Mouse (Mus musculus): ENCODE data around the gene Dlgap1. TPM values are rescaled to one million over a fixed set of nuclear protein-coding genes. Genes with fewer than 3 reads are reported as not detected.
"Not testable (repeated sequence)": the region's sequence is repeated elsewhere in the genome, so short reads cannot be mapped to it uniquely, and the experiment has no call there.

Dlgap1 gene
- polyA plus RNA-seq, 1 experiment from 2014 or later = 2.9 TPM

DNA sequence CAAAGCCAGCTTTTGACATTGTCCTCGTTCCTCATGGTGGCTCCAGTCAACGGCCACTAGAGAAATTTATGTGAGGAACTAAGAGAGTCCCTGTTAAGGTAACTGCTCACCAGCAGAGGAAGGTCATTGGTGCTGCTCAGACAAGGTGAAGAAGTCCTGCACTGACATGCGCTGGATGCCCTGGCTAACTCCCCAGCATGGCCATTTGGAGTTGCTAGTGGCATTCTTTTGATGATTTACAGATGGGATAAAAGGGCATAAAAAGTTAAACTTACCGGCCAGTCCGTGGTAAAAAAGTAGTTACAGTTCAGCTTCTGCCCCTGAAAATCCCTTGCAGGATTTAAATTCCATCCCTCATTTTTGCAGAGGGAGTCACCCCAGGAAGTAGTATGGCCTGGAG lies 841.9 kb downstream of the Dlgap1 start:
- no peak for ATAC-seq (replicated peaks; ENCODE audit: low FRiP score, low TSS enrichment, low read depth)
- Histone ChIP-seq H3K27ac (ENCODE audit: low read depth) (no peak overlapping the region), H3K4me1 (replicated peaks; ENCODE audit: control insufficient read depth, insufficient read depth, low read length) (no peaks in the 10 kb centered on the region), H3K9ac (ENCODE audit: low read length) (no peak overlapping the region), H3K36me3 (ENCODE audit: control insufficient read depth, insufficient read depth, low read length) (no peaks in the 10 kb centered on the region), H3K4me2 (ENCODE audit: low read length) (no peak overlapping the region), H3K27me3 (replicated peaks; ENCODE audit: control insufficient read depth, insufficient read depth, low read length) (no peaks in the 10 kb centered on the region), H3K9me3 (ENCODE audit: control insufficient read depth, low read length) (no peaks in the 10 kb centered on the region), H3K4me3 (ENCODE audit: low read depth, low read length) (no peak overlapping the region)
- WGBS = 70% methylated on average over 5 of the region's 5 CpGs
- DNase-seq (ENCODE audit: low spot score) = no peak

DNA sequence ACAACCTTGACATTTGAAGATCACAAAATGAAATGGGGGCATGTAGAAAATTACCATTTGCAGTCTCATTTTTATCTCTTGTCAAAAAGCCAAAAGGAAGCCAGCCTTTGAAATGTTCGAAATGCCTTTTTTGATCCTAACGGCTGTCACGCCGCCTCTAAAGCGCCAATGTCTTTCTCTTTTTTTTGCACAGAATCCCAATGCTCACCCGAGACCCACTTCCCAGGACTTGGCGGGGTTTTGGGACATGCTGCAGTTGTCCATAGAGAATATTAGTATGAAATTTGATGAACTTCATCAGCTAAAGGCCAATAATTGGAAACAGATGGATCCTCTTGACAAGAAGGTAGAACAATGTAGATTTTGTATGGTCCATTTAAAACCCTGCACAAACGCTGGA lies 846.1 kb downstream of the Dlgap1 start:
- H3K4me1 ChIP-seq (replicated peaks; ENCODE audit: control insufficient read depth, insufficient read depth, low read length) = no peaks in the 10 kb centered on the region; the same call in 1 of the 2 replicates
- WGBS = 77% methylated on average over 8 of the region's 8 CpGs
- H3K4me3 ChIP-seq (ENCODE audit: low read depth, low read length) = no peak overlapping the region
- ATAC-seq (replicated peaks; ENCODE audit: low FRiP score, low TSS enrichment, low read depth) = no peak
- H3K9ac ChIP-seq (ENCODE audit: low read length) = no peak overlapping the region
- H3K27me3 ChIP-seq (replicated peaks; ENCODE audit: control insufficient read depth, insufficient read depth, low read length) = peaks cover 23% of the 10 kb centered on the region
- no peak overlapping the region for H3K27ac ChIP-seq (ENCODE audit: low read depth)
- no peak overlapping the region for H3K4me2 ChIP-seq (ENCODE audit: low read length)
- H3K9me3 ChIP-seq (ENCODE audit: control insufficient read depth, low read length) = no peaks in the 10 kb centered on the region
- no peaks in the 10 kb centered on the region for H3K36me3 ChIP-seq (ENCODE audit: control insufficient read depth, insufficient read depth, low read length)
- DNase-seq (ENCODE audit: low spot score) = peak; percentile 24

DNA sequence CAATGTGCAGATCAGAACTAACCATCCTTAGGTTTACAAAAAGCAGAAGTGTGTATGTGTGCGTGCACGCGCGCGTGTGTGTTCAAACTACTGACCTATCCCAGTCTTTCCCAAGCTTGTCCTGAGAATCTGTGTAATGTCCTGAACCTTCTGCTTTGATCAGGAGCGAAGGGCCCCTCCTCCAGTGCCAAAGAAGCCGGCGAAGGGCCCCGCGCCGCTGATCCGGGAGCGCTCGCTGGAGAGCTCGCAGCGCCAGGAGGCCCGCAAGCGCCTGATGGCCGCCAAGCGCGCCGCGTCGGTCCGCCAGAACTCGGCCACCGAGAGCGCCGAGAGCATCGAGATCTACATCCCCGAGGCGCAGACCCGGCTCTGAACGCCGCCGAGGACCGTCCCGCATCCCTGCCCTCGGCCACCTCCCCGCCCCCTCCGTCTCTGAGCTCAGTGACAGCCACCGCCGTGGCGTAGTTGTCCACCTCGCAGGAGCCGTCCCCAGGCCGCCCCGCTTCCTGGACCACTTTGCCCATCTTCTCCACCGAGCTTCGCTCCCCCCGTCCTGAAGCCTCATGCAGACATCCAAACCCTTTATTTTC lies 849.1 kb downstream of the Dlgap1 start:
- peak; percentile 74; the same call in 1 of the 2 replicates for ATAC-seq (replicated peaks; ENCODE audit: low FRiP score, low TSS enrichment, low read depth)
- peak overlapping the region; percentile 47 for H3K9ac ChIP-seq (ENCODE audit: low read length)
- H3K4me3 ChIP-seq (ENCODE audit: low read depth, low read length) = peak overlapping the region; percentile 51
- peak; percentile 75 for DNase-seq (ENCODE audit: low spot score)
- H3K36me3 ChIP-seq (ENCODE audit: control insufficient read depth, insufficient read depth, low read length) = no peaks in the 10 kb centered on the region
- no peak overlapping the region for H3K27ac ChIP-seq (ENCODE audit: low read depth)
- peaks cover 23% of the 10 kb centered on the region for H3K27me3 ChIP-seq (replicated peaks; ENCODE audit: control insufficient read depth, insufficient read depth, low read length)
- H3K4me2 ChIP-seq (ENCODE audit: low read length) = peak overlapping the region; percentile 92
- H3K4me1 ChIP-seq (replicated peaks; ENCODE audit: control insufficient read depth, insufficient read depth, low read length) = no peaks in the 10 kb centered on the region; the same call in 1 of the 2 replicates
- 3% methylated on average over 51 of the region's 51 CpGs for WGBS
- no peaks in the 10 kb centered on the region for H3K9me3 ChIP-seq (ENCODE audit: control insufficient read depth, low read length)

GRCm38 (mm10) chr17:70823083-70823482 lies 854.2 kb downstream of the Dlgap1 start:
- H3K4me1 ChIP-seq (replicated peaks; ENCODE audit: control insufficient read depth, insufficient read depth, low read length) = no peaks in the 10 kb centered on the region
- DNase-seq (ENCODE audit: low spot score) = no peak
- no peak overlapping the region for H3K4me3 ChIP-seq (ENCODE audit: low read depth, low read length)

DNA sequence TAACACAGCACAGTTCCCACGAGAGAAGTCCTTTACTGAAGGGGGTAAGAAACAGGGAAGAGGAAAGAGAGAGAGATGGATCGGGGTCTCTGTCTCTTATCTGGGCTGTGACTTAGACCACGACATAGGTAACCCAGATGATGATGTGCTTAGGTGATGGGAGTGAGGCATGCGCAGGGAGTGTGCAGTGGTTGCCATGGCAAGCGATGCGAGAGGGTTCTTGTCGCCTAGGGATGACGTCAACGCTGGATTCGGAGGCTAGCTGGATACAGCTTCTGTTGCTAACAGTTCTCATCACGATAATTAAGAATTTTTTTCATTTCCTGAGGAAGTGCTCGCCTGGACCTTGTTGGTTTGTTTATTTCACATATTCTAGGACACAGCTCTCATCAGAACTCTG lies 857.4 kb downstream of the Dlgap1 start:
- no peak overlapping the region for H3K9ac ChIP-seq (ENCODE audit: low read length)
- WGBS = 82% methylated on average over 12 of the region's 12 CpGs
- H3K4me2 ChIP-seq (ENCODE audit: low read length) = no peak overlapping the region
- H3K4me3 ChIP-seq (ENCODE audit: low read depth, low read length) = no peak overlapping the region
- ATAC-seq (replicated peaks; ENCODE audit: low FRiP score, low TSS enrichment, low read depth) (no peak), DNase-seq (ENCODE audit: low spot score) (no peak)
- H3K36me3 ChIP-seq (ENCODE audit: control insufficient read depth, insufficient read depth, low read length) = no peaks in the 10 kb centered on the region
- H3K27me3 ChIP-seq (replicated peaks; ENCODE audit: control insufficient read depth, insufficient read depth, low read length) = no peaks in the 10 kb centered on the region
- H3K4me1 ChIP-seq (replicated peaks; ENCODE audit: control insufficient read depth, insufficient read depth, low read length) = no peaks in the 10 kb centered on the region
- no peak overlapping the region for H3K27ac ChIP-seq (ENCODE audit: low read depth)
- no peaks in the 10 kb centered on the region for H3K9me3 ChIP-seq (ENCODE audit: control insufficient read depth, low read length)

More at GRCm38 (mm10) chr17:70823083-70823482, 854.2 kb downstream of the Dlgap1 start:
- Histone ChIP-seq H3K36me3 (ENCODE audit: control insufficient read depth, insufficient read depth, low read length) (no peaks in the 10 kb centered on the region), H3K9ac (ENCODE audit: low read length) (no peak overlapping the region), H3K4me2 (ENCODE audit: low read length) (peak overlapping the region; percentile 20), H3K27ac (ENCODE audit: low read depth) (no peak overlapping the region), H3K27me3 (replicated peaks; ENCODE audit: control insufficient read depth, insufficient read depth, low read length) (peaks cover 13% of the 10 kb centered on the region), H3K9me3 (ENCODE audit: control insufficient read depth, low read length) (no peaks in the 10 kb centered on the region)
- 65% methylated on average over 8 of the region's 8 CpGs for WGBS
- no peak for ATAC-seq (replicated peaks; ENCODE audit: low FRiP score, low TSS enrichment, low read depth)

GRCm38 (mm10) chr17:70827463-70828179 lies 858.7 kb downstream of the Dlgap1 start:
- H3K27me3 ChIP-seq (replicated peaks; ENCODE audit: control insufficient read depth, insufficient read depth, low read length); H3K4me3 ChIP-seq (ENCODE audit: low read depth, low read length); H3K9me3 ChIP-seq (ENCODE audit: control insufficient read depth, low read length); DNase-seq (ENCODE audit: low spot score); H3K9ac ChIP-seq (ENCODE audit: low read length); ATAC-seq (replicated peaks; ENCODE audit: low FRiP score, low TSS enrichment, low read depth); H3K36me3 ChIP-seq (ENCODE audit: control insufficient read depth, insufficient read depth, low read length); H3K4me2 ChIP-seq (ENCODE audit: low read length); H3K27ac ChIP-seq (ENCODE audit: low read depth); H3K4me1 ChIP-seq (replicated peaks; ENCODE audit: control insufficient read depth, insufficient read depth, low read length): not testable (repeated sequence)
- WGBS = 70% methylated on average over 10 of the region's 11 CpGs

DNA sequence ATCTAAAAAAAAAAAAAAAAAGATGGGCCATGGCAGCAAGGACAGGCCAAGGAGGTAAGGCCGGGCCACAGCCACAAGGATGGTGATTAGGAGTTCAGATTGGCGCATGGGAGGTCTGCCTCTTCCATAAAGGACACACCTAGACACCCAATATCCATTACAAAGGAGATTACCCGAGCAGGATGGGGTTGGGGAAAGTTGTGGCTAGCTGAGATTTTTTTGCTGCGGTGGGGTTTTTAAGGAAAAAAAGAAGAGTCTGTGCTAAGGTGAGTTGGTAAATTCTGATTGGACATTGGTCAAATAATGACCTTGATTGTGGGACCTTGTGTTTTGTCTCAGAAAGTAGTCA lies 859.3 kb downstream of the Dlgap1 start:
- DNase-seq (ENCODE audit: low spot score) (no peak), ATAC-seq (replicated peaks; ENCODE audit: low FRiP score, low TSS enrichment, low read depth) (no peak)
- Histone ChIP-seq H3K4me1 (replicated peaks; ENCODE audit: control insufficient read depth, insufficient read depth, low read length) (no peaks in the 10 kb centered on the region), H3K4me3 (ENCODE audit: low read depth, low read length) (no peak overlapping the region), H3K4me2 (ENCODE audit: low read length) (no peak overlapping the region), H3K9ac (ENCODE audit: low read length) (no peak overlapping the region), H3K9me3 (ENCODE audit: control insufficient read depth, low read length) (no peaks in the 10 kb centered on the region), H3K27ac (ENCODE audit: low read depth) (no peak overlapping the region), H3K27me3 (replicated peaks; ENCODE audit: control insufficient read depth, insufficient read depth, low read length) (no peaks in the 10 kb centered on the region), H3K36me3 (ENCODE audit: control insufficient read depth, insufficient read depth, low read length) (no peaks in the 10 kb centered on the region)
- 84% methylated on average over 4 of the region's 4 CpGs for WGBS

DNA sequence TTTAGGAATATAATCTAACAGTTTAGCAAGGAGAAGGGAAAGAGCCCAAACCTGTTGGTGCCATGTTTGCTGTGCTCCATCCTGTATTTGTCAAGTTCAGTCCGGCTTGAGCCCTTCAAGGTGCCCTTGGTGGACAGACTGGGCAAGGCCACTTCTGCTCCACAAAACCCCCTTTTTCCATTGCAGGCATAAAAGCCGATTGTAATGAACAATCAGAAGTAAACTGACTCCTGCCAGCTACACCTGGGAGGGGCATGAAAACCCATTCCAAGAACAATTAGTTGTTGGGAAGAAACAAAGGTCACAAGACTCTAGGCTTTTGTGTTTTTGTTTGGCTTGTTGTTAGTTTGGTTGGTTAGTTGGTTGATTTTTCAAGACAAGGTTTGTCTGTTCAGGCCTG lies 859.7 kb downstream of the Dlgap1 start:
- Histone ChIP-seq H3K36me3 (ENCODE audit: control insufficient read depth, insufficient read depth, low read length) (no peaks in the 10 kb centered on the region), H3K4me1 (replicated peaks; ENCODE audit: control insufficient read depth, insufficient read depth, low read length) (no peaks in the 10 kb centered on the region), H3K4me2 (ENCODE audit: low read length) (no peak overlapping the region), H3K27me3 (replicated peaks; ENCODE audit: control insufficient read depth, insufficient read depth, low read length) (no peaks in the 10 kb centered on the region), H3K9ac (ENCODE audit: low read length) (no peak overlapping the region), H3K27ac (ENCODE audit: low read depth) (no peak overlapping the region), H3K9me3 (ENCODE audit: control insufficient read depth, low read length) (no peaks in the 10 kb centered on the region), H3K4me3 (ENCODE audit: low read depth, low read length) (no peak overlapping the region)
- ATAC-seq (replicated peaks; ENCODE audit: low FRiP score, low TSS enrichment, low read depth) (no peak), DNase-seq (ENCODE audit: low spot score) (no peak)
- 80% methylated on average over 2 of the region's 2 CpGs for WGBS

DNA sequence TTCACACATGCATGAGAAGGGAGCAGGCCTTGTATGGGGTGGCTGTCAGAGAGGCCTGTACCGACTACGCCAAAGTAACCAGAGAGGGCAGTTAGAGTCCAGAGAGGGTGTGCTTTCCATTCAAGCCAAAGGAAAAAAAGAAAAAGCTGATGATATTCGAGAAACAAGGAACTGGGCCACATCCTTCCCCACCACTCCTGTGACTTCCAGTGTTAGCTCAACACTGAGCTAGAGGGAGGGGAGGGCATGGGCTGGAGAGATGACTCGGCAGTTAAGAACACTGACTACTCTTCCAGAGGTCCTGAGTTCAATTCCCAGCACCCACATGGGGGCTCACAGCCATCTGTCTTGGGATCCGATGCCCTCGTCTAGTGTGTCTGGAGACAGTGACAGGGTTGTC lies 860.3 kb downstream of the Dlgap1 start:
- Histone ChIP-seq H3K4me1 (replicated peaks; ENCODE audit: control insufficient read depth, insufficient read depth, low read length) (peaks cover under 1% of the 10 kb centered on the region; the same call in 1 of the 2 replicates), H3K36me3 (ENCODE audit: control insufficient read depth, insufficient read depth, low read length) (no peaks in the 10 kb centered on the region), H3K27me3 (replicated peaks; ENCODE audit: control insufficient read depth, insufficient read depth, low read length) (no peaks in the 10 kb centered on the region), H3K4me2 (ENCODE audit: low read length) (no peak overlapping the region), H3K4me3 (ENCODE audit: low read depth, low read length) (no peak overlapping the region), H3K9me3 (ENCODE audit: control insufficient read depth, low read length) (no peaks in the 10 kb centered on the region), H3K9ac (ENCODE audit: low read length) (no peak overlapping the region), H3K27ac (ENCODE audit: low read depth) (no peak overlapping the region)
- WGBS = 85% methylated on average over 6 of the region's 6 CpGs
- no peak for ATAC-seq (replicated peaks; ENCODE audit: low FRiP score, low TSS enrichment, low read depth)
- no peak for DNase-seq (ENCODE audit: low spot score)
